Mouse (Mus musculus) adrenal gland, postnatal 10 days (tissue): ENCODE measurements at regions not wholly inside any gene's neighbourhood (a gene's known extent, or its start where the extent isn't known, plus 50 kb on each side); places are given as distances from the start of the nearest gene placed in this dataset.

Source experiments
- DNase-seq: peaks from one replicate; pipeline ENCODE4 v3.0.0; 2021; ENCODE audit warnings: mixed read lengths

GRCm38 (mm10) chr3:113105979-113106378 is 152.7 kb downstream of the Amy2a5 start:
- DNase-seq = no peak

- peak; percentile 10 for DNase-seq
Observed at GRCm38 (mm10) chr3:113090850-113091249, 167.8 kb downstream of the Amy2a5 start.

- DNase-seq = peak; percentile 67
Observed at GRCm38 (mm10) chr3:113080704-113081103, 177.9 kb downstream of the Amy2a5 start.
